Mouse (Mus musculus) spleen, adult 2 months (tissue): Measurements from ENCODE around the gene Adam33. TPM values are rescaled to one million over a fixed set of nuclear protein-coding genes. Genes with fewer than 3 reads are reported as not detected.
"Not testable (repeated sequence)": the region's sequence is repeated elsewhere in the genome, so short reads cannot be mapped to it uniquely, and the experiment has no call there.

Source experiments
- DNase-seq, 2 experiments: peaks; one replicate each; pipeline versions ENCODE4 v3.0.0 to v3.0.0-alpha.2; 2012 to 2021; ENCODE audit warnings: low spot score in 2 of 2, low read depth in 1 of 2
- H3K27ac ChIP-seq: fragments of 200-500 bp; 2 replicates; pipeline ENCODE4 v1.5.1; 2012; ENCODE audit warnings: low read length, inconsistent platforms; ENCODE audit not compliant: insufficient read depth
- H3K27me3 ChIP-seq: fragments of 200-500 bp; 2 replicates; pipeline ENCODE4 v1.6.1; 2012; ENCODE audit warnings: mild to moderate bottlenecking, moderate library complexity, low read length, inconsistent platforms; ENCODE audit not compliant: control insufficient read depth, insufficient read depth
- H3K36me3 ChIP-seq: fragments of 200-500 bp; 2 replicates; pipeline ENCODE4 v1.6.1; 2012; ENCODE audit warnings: mild to moderate bottlenecking, low read length, inconsistent platforms; ENCODE audit not compliant: control insufficient read depth, insufficient read depth
- H3K4me1 ChIP-seq: fragments of 200-500 bp; 2 replicates; pipeline ENCODE4 v1.6.1; 2011; ENCODE audit warnings: inconsistent platforms; ENCODE audit not compliant: control insufficient read depth, insufficient read depth, insufficient read length
- H3K4me3 ChIP-seq: fragments of 200-500 bp; 2 replicates; pipeline ENCODE4 v1.5.1; 2011; ENCODE audit warnings: mild to moderate bottlenecking, inconsistent platforms; ENCODE audit not compliant: insufficient read depth, insufficient read length; ENCODE audit errors: extremely low read depth
- CTCF ChIP-seq: fragments of 200-500 bp; IDR thresholded peaks from 2 replicates; pipeline ENCODE4 v1.5.1; 2011; ENCODE audit warnings: mild to moderate bottlenecking, inconsistent platforms; ENCODE audit not compliant: insufficient read depth, insufficient read length, insufficient replicate concordance; ENCODE audit errors: extremely low read depth
- POLR2A ChIP-seq: fragments of 200-500 bp; IDR thresholded peaks from 2 replicates; pipeline ENCODE4 v1.6.1; 2011; ENCODE audit warnings: low read depth, low read length, inconsistent platforms
- WGBS: fragments of 180-500 bp; shearing (Covaris S2); methylation state at CpG from one replicate; pipeline ENCODE4 v1.1.7; 2018; 5-methylcytosine and 5-hydroxymethylcytosine counted together
- polyA plus RNA-seq: library from polyadenylated mRNA; depleted of rRNA; stranded (reverse); fragments of >200 nt; gene quantifications from 2 replicates; pipeline ENCODE4 v1.2.3, GENCODE M21; 2012; rRNA removed

The Adam33 gene
- 17.5 and 18.9 TPM in 2 replicates for polyA plus RNA-seq

GRCm38 (mm10) chr2:131063404-131063864, at the start of gene Adam33:
Adam33 (minus strand) TSS chr2:131063814.
- Histone ChIP-seq H3K27me3 (0 out of 2 replicates have a peak, but pooled peaks cover 2% of the 10 kb centered on the region), H3K36me3 (no peaks in the 10 kb centered on the region), H3K4me1 (no peaks in the 10 kb centered on the region), H3K4me3 (no peak within 1 kb of the TSS), H3K27ac (no peak within 1 kb of the TSS)
- TF ChIP-seq CTCF (no peak), POLR2A (no peak)
- DNase-seq = no peak
- 9% methylated on average over 21 of the region's 27 CpGs for WGBS

DNA sequence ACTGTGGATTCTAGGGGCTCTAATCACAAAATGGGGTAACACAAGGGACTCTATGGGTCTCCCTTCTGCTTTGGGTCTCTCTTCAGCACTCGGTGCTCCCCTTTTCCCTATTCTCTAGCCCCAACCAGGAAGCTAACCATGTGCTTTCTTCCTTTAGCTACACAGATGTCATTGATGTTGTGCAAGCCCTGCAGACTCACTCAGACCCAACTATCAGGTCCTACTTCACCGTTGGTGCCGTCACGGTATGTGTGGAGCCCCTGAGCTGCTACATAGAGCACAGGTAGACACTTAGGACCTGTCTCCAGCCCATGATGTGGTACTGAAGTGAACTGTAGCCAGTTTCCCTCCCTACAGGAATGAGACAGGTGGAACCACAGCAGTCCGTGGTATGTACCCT, 42.4 kb upstream of the Adam33 start:
- no peaks in the 10 kb centered on the region for H3K36me3 ChIP-seq
- no peak for DNase-seq
- H3K27me3 ChIP-seq = no peaks in the 10 kb centered on the region
- H3K27ac ChIP-seq = no peak overlapping the region
- 94% methylated on average over 5 of the region's 5 CpGs for WGBS
- no peak overlapping the region for H3K4me3 ChIP-seq
- no peaks in the 10 kb centered on the region for H3K4me1 ChIP-seq
- TF ChIP-seq CTCF (no peak), POLR2A (no peak)

- WGBS = 88% methylated on average over 4 of the region's 4 CpGs
- not testable (repeated sequence) for DNase-seq, H3K4me3 ChIP-seq, H3K27me3 ChIP-seq, H3K27ac ChIP-seq, H3K4me1 ChIP-seq, H3K36me3 ChIP-seq
Observed at GRCm38 (mm10) chr2:131105061-131105460, 41.4 kb upstream of the Adam33 start.

GRCm38 (mm10) chr2:131104021-131104420, 40.4 kb upstream of the Adam33 start:
- no peaks in the 10 kb centered on the region for H3K4me1 ChIP-seq
- no peaks in the 10 kb centered on the region for H3K36me3 ChIP-seq
- H3K27ac ChIP-seq = no peak overlapping the region
- no peaks in the 10 kb centered on the region for H3K27me3 ChIP-seq
- WGBS = 90% methylated on average over 4 of the region's 4 CpGs
- no peak for DNase-seq
- no peak overlapping the region for H3K4me3 ChIP-seq
- TF ChIP-seq POLR2A = no peak
- TF ChIP-seq CTCF = no peak

- Histone ChIP-seq H3K27ac (no peak overlapping the region), H3K4me1 (no peaks in the 10 kb centered on the region; the same call in 1 of the 2 replicates), H3K4me3 (no peak overlapping the region), H3K36me3 (no peaks in the 10 kb centered on the region), H3K27me3 (no peaks in the 10 kb centered on the region)
- no peak for DNase-seq
- WGBS = 46% methylated on average over 3 of the region's 3 CpGs
- TF ChIP-seq CTCF (no peak), POLR2A (no peak)
Observed at GRCm38 (mm10) chr2:131101530-131101929, 37.9 kb upstream of the Adam33 start.

GRCm38 (mm10) chr2:131097087-131097486, 33.5 kb upstream of the Adam33 start:
- no peaks in the 10 kb centered on the region for H3K36me3 ChIP-seq
- no peaks in the 10 kb centered on the region; the same call in 1 of the 2 replicates for H3K4me1 ChIP-seq
- H3K4me3 ChIP-seq = no peak overlapping the region
- no peaks in the 10 kb centered on the region for H3K27me3 ChIP-seq
- DNase-seq = no peak
- TF ChIP-seq POLR2A (no peak), CTCF (no peak)
- no peak overlapping the region for H3K27ac ChIP-seq
- WGBS = 72% methylated on average over 4 of the region's 4 CpGs

DNA sequence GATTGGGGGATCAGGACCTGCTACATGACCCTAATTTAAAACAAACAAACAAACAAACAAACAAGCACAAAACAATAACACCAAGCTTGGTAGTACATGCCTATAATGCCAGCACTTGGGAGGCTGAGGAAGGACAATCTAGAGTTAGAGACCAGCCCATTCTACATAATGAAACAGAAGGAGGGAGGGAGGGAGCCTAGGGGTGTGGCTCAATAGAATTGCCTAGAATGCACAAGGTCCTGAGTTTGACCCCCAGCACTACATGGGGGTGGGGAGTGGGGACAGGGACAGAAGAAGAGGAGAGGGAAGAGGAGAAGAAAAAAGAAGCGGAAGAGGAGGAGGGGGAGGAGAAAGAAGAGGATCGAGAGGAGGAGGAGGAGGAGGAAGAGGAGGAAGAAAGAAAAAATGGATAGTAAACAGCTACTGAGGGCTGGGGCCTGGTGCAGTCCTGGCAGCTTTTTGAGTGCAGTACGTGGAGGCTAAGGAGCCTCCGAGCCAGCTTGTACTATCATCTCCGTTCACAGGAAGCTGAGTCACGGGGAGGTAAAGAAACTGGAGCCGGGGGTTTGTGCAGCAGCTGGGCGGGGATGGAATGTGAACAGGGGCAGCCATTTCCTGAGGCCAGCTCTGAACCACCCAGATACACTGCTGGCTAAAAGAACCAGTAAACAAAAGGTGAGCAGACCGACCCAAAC, 32.6 kb upstream of the Adam33 start:
- TF ChIP-seq CTCF (no peak), POLR2A (no peak)

More for the DNA sequence above, 32.6 kb upstream of the Adam33 start:
- Histone ChIP-seq H3K4me1 (no peaks in the 10 kb centered on the region; the same call in 1 of the 2 replicates), H3K27me3 (no peaks in the 10 kb centered on the region), H3K36me3 (no peaks in the 10 kb centered on the region), H3K27ac (peak overlapping the region; percentile 20), H3K4me3 (no peak overlapping the region)
- WGBS = 8% methylated on average over 9 of the region's 9 CpGs
- no peak for DNase-seq
